Mouse (Mus musculus) MEL (cell line): ENCODE data around the gene Nolc1. TPM values are rescaled to one million over a fixed set of nuclear protein-coding genes. Genes with fewer than 3 reads are reported as not detected.

Experiments
- DNase-seq: peaks from one replicate; pipeline ENCODE4 v3.0.0; 2011; ENCODE audit warnings: low read depth, low spot score
- H3K27ac ChIP-seq: 2 replicates; pipeline ENCODE4 v1.5.1; 2012; ENCODE audit warnings: low read depth, mild to moderate bottlenecking, control low read depth, low read length, moderate library complexity; ENCODE audit not compliant: control insufficient read depth
- H3K27me3 ChIP-seq, 2 experiments: fragments of 150-350 bp in 1 of 2; sonication (generic) in 1 of 2; 2 replicates each; pipeline ENCODE4 v1.6.1; 2012; ENCODE audit warnings: low read length in 2 of 2, mild to moderate bottlenecking in 2 of 2, improper control_type of control experiment in 1 of 2, moderate library complexity in 1 of 2; ENCODE audit not compliant: insufficient read depth in 2 of 2, control insufficient read depth in 1 of 2
- H3K36me3 ChIP-seq, 2 experiments: 2 replicates each; pipeline ENCODE4 v1.6.1; 2012 to 2014; ENCODE audit warnings: low read length in 2 of 2, improper control_type of control experiment in 1 of 2, inconsistent platforms in 1 of 2, mild to moderate bottlenecking in 1 of 2; ENCODE audit not compliant: insufficient read depth in 2 of 2, control insufficient read depth in 1 of 2
- H3K4me1 ChIP-seq, 2 experiments: fragments of 150-350 bp in 1 of 2; sonication (generic) in 1 of 2; 2 replicates each; pipeline ENCODE4 v1.6.1; 2012; ENCODE audit warnings: low read length in 2 of 2, improper control_type of control experiment in 1 of 2, mild to moderate bottlenecking in 1 of 2; ENCODE audit not compliant: insufficient read depth in 2 of 2, control insufficient read depth in 1 of 2
- H3K4me3 ChIP-seq, 2 experiments: fragments of 150-350 bp in 1 of 2; sonication (generic) in 1 of 2; 2 replicates each; pipeline ENCODE4 v1.5.1; 2012; ENCODE audit warnings: low read depth in 2 of 2, low read length in 2 of 2, mild to moderate bottlenecking in 2 of 2, moderate library complexity in 2 of 2, control low read depth in 1 of 2, improper control_type of control experiment in 1 of 2; ENCODE audit not compliant: control insufficient read depth in 1 of 2, insufficient read depth in 1 of 2
- H3K79me2 ChIP-seq: 2 replicates; pipeline ENCODE4 v1.6.1; 2012; ENCODE audit warnings: mild to moderate bottlenecking, low read length, moderate library complexity; ENCODE audit not compliant: control insufficient read depth, poor library complexity, insufficient read depth
- H3K9ac ChIP-seq: 2 replicates; pipeline ENCODE4 v1.6.1; 2012; ENCODE audit warnings: low read depth, mild to moderate bottlenecking, control low read depth, low read length, moderate library complexity; ENCODE audit not compliant: control insufficient read depth, poor library complexity, severe bottlenecking
- H3K9me3 ChIP-seq: fragments of 150-350 bp; sonication (generic); replicated peaks from 2 replicates; pipeline ENCODE4 v1.6.1; 2012; ENCODE audit warnings: mild to moderate bottlenecking, low read length, improper control_type of control experiment, moderate library complexity; ENCODE audit not compliant: insufficient read depth
- BHLHE40 ChIP-seq: IDR thresholded peaks from 2 replicates; pipeline ENCODE4 v1.6.1; 2012; ENCODE audit warnings: low read depth, mild to moderate bottlenecking, inconsistent platforms, low read length, improper control_type of control experiment, borderline replicate concordance
- CHD1 ChIP-seq: IDR thresholded peaks from 2 replicates; pipeline ENCODE4 v1.6.1; 2012; ENCODE audit warnings: low read depth, mild to moderate bottlenecking, inconsistent platforms, low read length, improper control_type of control experiment
- EP300 ChIP-seq, 2 experiments: IDR thresholded peaks; 2 replicates each; pipeline ENCODE4 v1.6.1; 2011; ENCODE audit warnings: improper control_type of control experiment in 2 of 2, low read length in 2 of 2, low read depth in 1 of 2, mild to moderate bottlenecking in 1 of 2
- ETS1 ChIP-seq: IDR thresholded peaks from 2 replicates; pipeline ENCODE4 v1.6.1; 2012; ENCODE audit warnings: low read depth, mild to moderate bottlenecking, inconsistent platforms, low read length, improper control_type of control experiment, moderate library complexity
- GABPA ChIP-seq: IDR thresholded peaks from 2 replicates; pipeline ENCODE4 v1.6.1; 2012; ENCODE audit warnings: low read depth, mild to moderate bottlenecking, inconsistent platforms, low read length, improper control_type of control experiment, moderate library complexity
- HCFC1 ChIP-seq: IDR thresholded peaks from 2 replicates; pipeline ENCODE4 v1.6.1; 2012; ENCODE audit warnings: low read depth, mild to moderate bottlenecking, inconsistent platforms, low read length, improper control_type of control experiment, moderate library complexity
- JUND ChIP-seq: IDR thresholded peaks from 2 replicates; pipeline ENCODE4 v1.6.1; 2011; ENCODE audit warnings: low read depth, mild to moderate bottlenecking, improper control_type of control experiment, low read length
- KAT2A ChIP-seq: conservative IDR thresholded peaks from 2 replicates; pipeline ENCODE4 v1.6.1; 2012; ENCODE audit warnings: low read depth, low read length, improper control_type of control experiment, inconsistent platforms
- MAX ChIP-seq: IDR thresholded peaks from 2 replicates; pipeline ENCODE4 v1.6.1; 2011; ENCODE audit warnings: low read length, improper control_type of control experiment
- MEF2A ChIP-seq: IDR thresholded peaks from 2 replicates; pipeline ENCODE4 v1.6.1; 2014; ENCODE audit warnings: low read depth, mild to moderate bottlenecking, inconsistent platforms, low read length, improper control_type of control experiment; ENCODE audit not compliant: poor library complexity, insufficient replicate concordance, severe bottlenecking; ENCODE audit errors: extremely low read depth
- MXI1 ChIP-seq: IDR thresholded peaks from 2 replicates; pipeline ENCODE4 v1.6.1; 2011; ENCODE audit warnings: mild to moderate bottlenecking, low read depth, low read length, improper control_type of control experiment
- MYB ChIP-seq: IDR thresholded peaks from 2 replicates; pipeline ENCODE4 v1.6.1; 2011; ENCODE audit warnings: mild to moderate bottlenecking, low read depth, low read length, improper control_type of control experiment
- MYC ChIP-seq: IDR thresholded peaks from 2 replicates; pipeline ENCODE4 v1.6.1; 2011; ENCODE audit warnings: low read depth, mild to moderate bottlenecking, low read length, improper control_type of control experiment, moderate library complexity
- NELFE ChIP-seq: IDR thresholded peaks from 2 replicates; pipeline ENCODE4 v1.6.1; 2011; ENCODE audit warnings: low read depth, low read length, improper control_type of control experiment
- NRF1 ChIP-seq: IDR thresholded peaks from 2 replicates; pipeline ENCODE4 v1.6.1; 2014; ENCODE audit warnings: low read depth, mild to moderate bottlenecking, inconsistent platforms, low read length, improper control_type of control experiment, moderate library complexity; ENCODE audit not compliant: poor library complexity, insufficient read depth, severe bottlenecking
- POLR2AphosphoS5 ChIP-seq: IDR thresholded peaks from 2 replicates; pipeline ENCODE4 v1.6.1; 2012; ENCODE audit warnings: low read depth, borderline replicate concordance, mild to moderate bottlenecking, inconsistent platforms, low read length, moderate library complexity, mixed read lengths
- RAD21 ChIP-seq: IDR thresholded peaks from 2 replicates; pipeline ENCODE4 v1.6.1; 2011; ENCODE audit warnings: mild to moderate bottlenecking, low read depth, low read length, improper control_type of control experiment
- RCOR1 ChIP-seq: IDR thresholded peaks from 2 replicates; pipeline ENCODE4 v1.6.1; 2012; ENCODE audit warnings: low read depth, mild to moderate bottlenecking, inconsistent platforms, low read length, improper control_type of control experiment
- SIN3A ChIP-seq: IDR thresholded peaks from 2 replicates; pipeline ENCODE4 v1.6.1; 2012; ENCODE audit warnings: low read length, improper control_type of control experiment, inconsistent platforms
- TAL1 ChIP-seq: IDR thresholded peaks from 2 replicates; pipeline ENCODE4 v1.6.1; 2012; ENCODE audit warnings: mild to moderate bottlenecking, inconsistent platforms, low read length, moderate library complexity, mixed read lengths
- TBP ChIP-seq: IDR thresholded peaks from 2 replicates; pipeline ENCODE4 v1.8.0; 2011; ENCODE audit warnings: low read depth, low read length, improper control_type of control experiment
- USF1 ChIP-seq: IDR thresholded peaks from 2 replicates; pipeline ENCODE4 v1.6.1; 2014; ENCODE audit warnings: low read depth, mild to moderate bottlenecking, inconsistent platforms, low read length, improper control_type of control experiment, moderate library complexity
- USF2 ChIP-seq, 2 experiments: IDR thresholded peaks; 2 replicates each; pipeline ENCODE4 v1.6.1; 2011 to 2012; ENCODE audit warnings: improper control_type of control experiment in 2 of 2, low read length in 2 of 2, borderline replicate concordance in 1 of 2, inconsistent platforms in 1 of 2, low read depth in 1 of 2, mild to moderate bottlenecking in 1 of 2; ENCODE audit not compliant: insufficient read depth in 1 of 2
- ZKSCAN1 ChIP-seq: IDR thresholded peaks from 2 replicates; pipeline ENCODE4 v1.6.1; 2012; ENCODE audit warnings: low read depth, mild to moderate bottlenecking, inconsistent platforms, low read length, improper control_type of control experiment, moderate library complexity
- polyA plus RNA-seq, 2 experiments: library from polyadenylated mRNA; stranded (reverse) in 1 of 2; unstranded in 1 of 2; fragments of >175 nt in 1 of 2; fragments of >200 nt in 1 of 2; gene quantifications; 2 replicates each; pipeline versions ENCODE4 v1.2.1 to v1.2.4; 2012; ENCODE audit warnings: low replicate concordance in 2 of 2, low read depth in 1 of 2; ENCODE audit not compliant: insufficient read length in 2 of 2, insufficient read depth in 1 of 2, missing spikeins in 1 of 2
- total RNA-seq: library from RNA; depleted of rRNA; stranded (reverse); fragments of 300-350 nt; gene quantifications from 2 replicates; pipeline ENCODE4 v1.2.3, GENCODE M21; 2012

Gene Nolc1
- total and polyA plus RNA-seq, 3 experiments = 213 to 753 (median 294) TPM

DNA sequence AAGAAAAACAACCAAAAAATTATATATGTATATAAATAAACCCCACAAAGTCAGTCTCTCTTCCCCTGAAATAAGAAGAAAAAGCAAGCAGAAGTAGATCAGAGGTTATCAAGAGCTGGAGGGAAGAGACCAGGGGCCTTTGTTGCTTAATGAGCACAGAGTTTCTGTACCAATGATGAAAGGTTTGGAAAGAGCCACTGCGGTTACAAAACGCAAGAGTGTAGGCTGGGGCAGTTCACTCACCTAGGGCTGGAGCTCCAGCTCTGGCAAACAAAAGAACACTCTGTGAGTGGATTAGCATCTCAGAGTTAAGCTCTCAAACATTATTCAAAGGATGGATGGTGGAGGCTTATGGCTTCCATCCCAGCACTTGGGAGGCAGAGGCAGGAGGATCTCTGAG lies 34.6 kb downstream of the Nolc1 start:
- Histone ChIP-seq H3K4me1 (0 out of 4 replicates have a peak, but pooled peaks cover 0 to 9% of the 10 kb centered on the region in 2 experiments), H3K9ac (no peak overlapping the region), H3K4me3 (no peak overlapping the region), H3K27me3 (peaks cover 10% of the 10 kb centered on the region in 2 experiments), H3K9me3 (no peaks in the 10 kb centered on the region), H3K36me3 (no peaks in the 10 kb centered on the region; a peak in 1 of 4 replicates), H3K79me2 (no peaks in the 10 kb centered on the region), H3K27ac (no peak overlapping the region)
- DNase-seq = no peak
- TF ChIP-seq RCOR1 (no peak), RAD21 (no peak), NELFE (no peak), SIN3A (no peak), ETS1 (no peak), NRF1 (no peak), MEF2A (no peak), TAL1 (no peak), HCFC1 (no peak), BHLHE40 (no peak), TBP (no peak), POLR2AphosphoS5 (no peak), JUND (no peak)

- Histone ChIP-seq H3K27ac (no peak overlapping the region), H3K36me3 (no peaks in the 10 kb centered on the region; a peak in 1 of 4 replicates), H3K27me3 (peaks cover 9 to 10% of the 10 kb centered on the region in 2 experiments), H3K9ac (no peak overlapping the region), H3K79me2 (no peaks in the 10 kb centered on the region), H3K4me1 (0 out of 4 replicates have a peak, but pooled peaks cover 0 to 9% of the 10 kb centered on the region in 2 experiments), H3K9me3 (no peaks in the 10 kb centered on the region), H3K4me3 (no peak overlapping the region)
- no peak for DNase-seq
- no peak for TF ChIP-seq RAD21
- TF ChIP-seq BHLHE40 = no peak
- no peak for TF ChIP-seq USF1
- TF ChIP-seq USF2 (IDR thresholded peaks at IDR 0.05; ENCODE audit: borderline replicate concordance in 1 of 2, insufficient read depth in 1 of 2, low read depth in 1 of 2, low read length in 2 of 2) = no peak
- no peak for TF ChIP-seq KAT2A
- no peak for TF ChIP-seq NELFE
- TF ChIP-seq MYB = no peak
- no peak for TF ChIP-seq EP300 (IDR thresholded peaks at IDR 0.05; ENCODE audit: low read depth in 1 of 2, low read length in 2 of 2)
- no peak for TF ChIP-seq MYC
- TF ChIP-seq GABPA = no peak
- no peak for TF ChIP-seq MAX
- TF ChIP-seq ETS1 = no peak
- no peak for TF ChIP-seq CHD1
- TF ChIP-seq RCOR1 = no peak
- TF ChIP-seq ZKSCAN1 = no peak
- no peak for TF ChIP-seq TBP
- TF ChIP-seq MXI1 = no peak
- TF ChIP-seq TAL1 = no peak
- TF ChIP-seq SIN3A = no peak
Observed at GRCm38 (mm10) chr19:46110781-46111180, 35.1 kb downstream of the Nolc1 start.
